Mouse (Mus musculus): ENCODE results near the gene Cldn5. TPM values are rescaled to one million over a fixed set of nuclear protein-coding genes. Genes with fewer than 3 reads are reported as not detected.

The Cldn5 gene
- polyA plus RNA-seq, 1 experiment from 2014 or later = 30.0 TPM

- no peaks in the 10 kb centered on the region for H3K27me3 ChIP-seq
- peaks cover 48% of the 10 kb centered on the region for H3K36me3 ChIP-seq
- H3K4me2 ChIP-seq (replicated peaks) = no peak overlapping the region
- no peak overlapping the region for H3K9ac ChIP-seq
- H3K4me1 ChIP-seq = no peaks in the 10 kb centered on the region
- 87% methylated on average over 11 of the region's 11 CpGs for WGBS
- no peak for ATAC-seq (ENCODE audit: low FRiP score)
- H3K4me3 ChIP-seq = no peak overlapping the region
- no peak overlapping the region for H3K27ac ChIP-seq
- H3K9me3 ChIP-seq (replicated peaks) = no peaks in the 10 kb centered on the region
These were observed 18.7 kb downstream of the Cldn5 start for GRCm38 (mm10) chr16:18795223-18795899.

- no peaks in the 10 kb centered on the region for H3K4me1 ChIP-seq
- H3K4me3 ChIP-seq = no peak overlapping the region
- 85% methylated on average over 7 of the region's 7 CpGs for WGBS
- H3K9me3 ChIP-seq (replicated peaks) = no peaks in the 10 kb centered on the region
- peaks cover 45% of the 10 kb centered on the region for H3K36me3 ChIP-seq
- no peak overlapping the region for H3K4me2 ChIP-seq (replicated peaks)
- no peak overlapping the region for H3K9ac ChIP-seq
- no peak overlapping the region for H3K27ac ChIP-seq
- H3K27me3 ChIP-seq = no peaks in the 10 kb centered on the region
- ATAC-seq (ENCODE audit: low FRiP score) = no peak
These were observed 20.0 kb downstream of the Cldn5 start for GRCm38 (mm10) chr16:18796645-18797044.

GRCm38 (mm10) chr16:18798151-18798550, 21.5 kb downstream of the Cldn5 start:
- Histone ChIP-seq H3K9ac (no peak overlapping the region), H3K27me3 (no peaks in the 10 kb centered on the region), H3K27ac (no peak overlapping the region), H3K4me1 (no peaks in the 10 kb centered on the region), H3K4me2 (replicated peaks) (no peak overlapping the region), H3K9me3 (replicated peaks) (no peaks in the 10 kb centered on the region), H3K4me3 (no peak overlapping the region), H3K36me3 (peaks cover 41% of the 10 kb centered on the region)
- 87% methylated on average over 5 of the region's 5 CpGs for WGBS
- no peak for ATAC-seq (ENCODE audit: low FRiP score)

GRCm38 (mm10) chr16:18798841-18799240, 22.2 kb downstream of the Cldn5 start:
- Histone ChIP-seq H3K27ac (no peak overlapping the region), H3K27me3 (no peaks in the 10 kb centered on the region), H3K9me3 (replicated peaks) (no peaks in the 10 kb centered on the region), H3K4me2 (replicated peaks) (no peak overlapping the region), H3K36me3 (peaks cover 36% of the 10 kb centered on the region), H3K4me1 (no peaks in the 10 kb centered on the region), H3K9ac (no peak overlapping the region), H3K4me3 (no peak overlapping the region)
- WGBS = 69% methylated on average over 2 of the region's 2 CpGs
- ATAC-seq (ENCODE audit: low FRiP score) = no peak

- H3K27me3 ChIP-seq = no peaks in the 10 kb centered on the region
- H3K36me3 ChIP-seq = peaks cover 32% of the 10 kb centered on the region
- H3K27ac ChIP-seq = no peak overlapping the region
- H3K4me1 ChIP-seq = peaks cover under 1% of the 10 kb centered on the region
- H3K9me3 ChIP-seq (replicated peaks) = no peaks in the 10 kb centered on the region
- no peak overlapping the region for H3K9ac ChIP-seq
- ATAC-seq (ENCODE audit: low FRiP score) = no peak
- H3K4me2 ChIP-seq (replicated peaks) = no peak overlapping the region
- WGBS = 90% methylated on average over 2 of the region's 2 CpGs
- no peak overlapping the region for H3K4me3 ChIP-seq
These were observed 29.1 kb downstream of the Cldn5 start for GRCm38 (mm10) chr16:18805746-18806145.

GRCm38 (mm10) chr16:18809001-18809400, 32.4 kb downstream of the Cldn5 start:
- Histone ChIP-seq H3K9ac (no peak overlapping the region), H3K4me2 (replicated peaks) (no peak overlapping the region), H3K27me3 (no peaks in the 10 kb centered on the region), H3K36me3 (peaks cover 25% of the 10 kb centered on the region), H3K4me3 (no peak overlapping the region), H3K27ac (no peak overlapping the region), H3K9me3 (replicated peaks) (no peaks in the 10 kb centered on the region), H3K4me1 (peaks cover 18% of the 10 kb centered on the region)
- ATAC-seq (ENCODE audit: low FRiP score) = no peak
- WGBS = 94% methylated on average over 5 of the region's 5 CpGs

GRCm38 (mm10) chr16:18811032-18811431, 34.4 kb downstream of the Cldn5 start:
- 7% methylated on average over 5 of the region's 5 CpGs for WGBS
- Histone ChIP-seq H3K4me1 (peaks cover 18% of the 10 kb centered on the region), H3K4me2 (replicated peaks) (peak overlapping the region; percentile 82), H3K9me3 (replicated peaks) (no peaks in the 10 kb centered on the region), H3K4me3 (peak overlapping the region; percentile 84), H3K36me3 (peaks cover 28% of the 10 kb centered on the region), H3K9ac (peak overlapping the region; percentile 46), H3K27me3 (no peaks in the 10 kb centered on the region), H3K27ac (no peak overlapping the region)
- ATAC-seq (ENCODE audit: low FRiP score) = 0 out of 2 replicates have a peak, but pooled peaks have one; percentile 10

GRCm38 (mm10) chr16:18811468-18812384, 35.1 kb downstream of the Cldn5 start, which contains the start of the genes Ufd1 and Cdc45:
Gene Ufd1, plus strand, starts transcription at chr16:18811779.
Gene Cdc45, minus strand, starts transcription at chr16:18811987.
- under 1% methylated on average over 42 of the region's 42 CpGs for WGBS
- Histone ChIP-seq H3K27me3 (no peaks in the 10 kb centered on the region), H3K36me3 (peaks cover 30% of the 10 kb centered on the region), H3K9me3 (replicated peaks) (no peaks in the 10 kb centered on the region), H3K9ac (peak within 1 kb of the TSS; percentile 87), H3K4me1 (peaks cover 18% of the 10 kb centered on the region), H3K4me3 (peak within 1 kb of the TSS; percentile 84), H3K27ac (peak within 1 kb of the TSS; percentile 66), H3K4me2 (replicated peaks) (peak within 1 kb of the TSS; percentile 82)
- ATAC-seq (ENCODE audit: low FRiP score) = peak; percentile 96

- Histone ChIP-seq H3K27ac (peak overlapping the region; percentile 50; the same call in 1 of the 2 replicates), H3K4me1 (peaks cover 18% of the 10 kb centered on the region), H3K4me3 (peak overlapping the region; percentile 84), H3K36me3 (peaks cover 34% of the 10 kb centered on the region), H3K27me3 (no peaks in the 10 kb centered on the region), H3K4me2 (replicated peaks) (peak overlapping the region; percentile 82), H3K9ac (peak overlapping the region; percentile 87), H3K9me3 (replicated peaks) (no peaks in the 10 kb centered on the region)
- 2% methylated on average over 31 of the region's 31 CpGs for WGBS
- ATAC-seq (ENCODE audit: low FRiP score) = peak; percentile 65
These were observed 35.8 kb downstream of the Cldn5 start for GRCm38 (mm10) chr16:18812385-18812910.

- Histone ChIP-seq H3K9me3 (replicated peaks) (no peaks in the 10 kb centered on the region), H3K9ac (no peak overlapping the region), H3K27me3 (no peaks in the 10 kb centered on the region), H3K36me3 (peaks cover 95% of the 10 kb centered on the region), H3K4me2 (replicated peaks) (no peak overlapping the region), H3K4me1 (no peaks in the 10 kb centered on the region), H3K4me3 (no peak overlapping the region), H3K27ac (no peak overlapping the region)
- ATAC-seq (ENCODE audit: low FRiP score) = no peak
- WGBS = 88% methylated on average over 1 of the region's 1 CpGs
These were observed 45.7 kb downstream of the Cldn5 start for GRCm38 (mm10) chr16:18822356-18822755.

- no peak for ATAC-seq (ENCODE audit: low FRiP score)
- no peaks in the 10 kb centered on the region for H3K27me3 ChIP-seq
- H3K4me1 ChIP-seq = no peaks in the 10 kb centered on the region
- no peak overlapping the region for H3K4me2 ChIP-seq (replicated peaks)
- H3K36me3 ChIP-seq = peaks cover 95% of the 10 kb centered on the region
- no peak overlapping the region for H3K27ac ChIP-seq
- H3K9me3 ChIP-seq (replicated peaks) = no peaks in the 10 kb centered on the region
- no peak overlapping the region for H3K4me3 ChIP-seq
- 76% methylated on average over 4 of the region's 4 CpGs for WGBS
- H3K9ac ChIP-seq = no peak overlapping the region
These were observed 46.3 kb downstream of the Cldn5 start for GRCm38 (mm10) chr16:18822925-18823324.

Data from hindbrain, embryonic 12.5 days (tissue).